Mouse (Mus musculus): ENCODE measurements around the gene Adam3.

The Adam3 gene

GRCm38 (mm10) chr8:24725630-24726029 lies at the start of gene Adam3:
Gene Adam3 (minus strand): TSS chr8:24725852.
- no peak for DNase-seq

GRCm38 (mm10) chr8:24724886-24725626 lies 596 bp downstream of the Adam3 start:
- DNase-seq: no peak

All from kidney, postnatal 36 days (tissue).